Mouse (Mus musculus) stomach, embryonic 15.5 days (tissue): ENCODE results near the gene Hivep1. TPM values are rescaled to one million over a fixed set of nuclear protein-coding genes. Genes with fewer than 3 reads are reported as not detected.
A peak's percentile ranks its signal among the peaks of the same experiment; 100 is the strongest.

Experiments
- ATAC-seq: fragments of 200-750 bp; cut with Nextera tagmentation; 2 replicates; pipeline ENCODE4 v1.8.0; 2017; ENCODE audit warnings: low read depth, moderate number of reproducible peaks, moderate TSS enrichment; ENCODE audit not compliant: insufficient read depth, low FRiP score
- H3K27ac ChIP-seq: fragments of 300-500 bp; sonication (generic); 2 replicates; pipeline ENCODE4 v1.5.1; 2015; ENCODE audit warnings: mild to moderate bottlenecking, inconsistent platforms
- H3K27me3 ChIP-seq: fragments of 300-500 bp; sonication (generic); replicated peaks from 2 replicates; pipeline ENCODE4 v1.6.1; 2015; ENCODE audit warnings: inconsistent platforms
- H3K36me3 ChIP-seq: fragments of 300-500 bp; sonication (generic); 2 replicates; pipeline ENCODE4 v1.6.1; 2015; ENCODE audit warnings: inconsistent platforms
- H3K4me1 ChIP-seq: fragments of 300-500 bp; sonication (generic); 2 replicates; pipeline ENCODE4 v1.6.1; 2015; ENCODE audit warnings: inconsistent platforms
- H3K4me2 ChIP-seq: fragments of 300-500 bp; sonication (generic); 2 replicates; pipeline ENCODE4 v1.6.1; 2015; ENCODE audit warnings: mild to moderate bottlenecking, inconsistent platforms
- H3K4me3 ChIP-seq: fragments of 300-500 bp; sonication (generic); replicated peaks from 2 replicates; pipeline ENCODE4 v1.5.1; 2015; ENCODE audit warnings: inconsistent platforms
- H3K9ac ChIP-seq: fragments of 300-500 bp; sonication (generic); 2 replicates; pipeline ENCODE4 v1.6.1; 2015; ENCODE audit warnings: inconsistent platforms
- H3K9me3 ChIP-seq: fragments of 300-500 bp; sonication (generic); 2 replicates; pipeline ENCODE4 v1.6.1; 2016; ENCODE audit warnings: inconsistent platforms
- WGBS: fragments of 180-500 bp; shearing (Covaris S2); methylation state at CpG from one replicate; pipeline ENCODE4 v1.1.7; 2015; 5-methylcytosine and 5-hydroxymethylcytosine counted together
- polyA plus RNA-seq: library from polyadenylated mRNA; unstranded; fragments of >200 nt; fragmentation: Nextera tagmentation; extraction: Ambion mirVana; gene quantifications from 2 replicates; pipeline ENCODE4 v1.2.1, GENCODE M21; 2015

Hivep1 gene
- polyA plus RNA-seq, 1 experiment from 2014 or later = 9.4 TPM

GRCm38 (mm10) chr13:42052696-42053541, 1.1 kb downstream of the Hivep1 start:
- Histone ChIP-seq H3K4me3 (peak overlapping the region; percentile 92), H3K27me3 (no peaks in the 10 kb centered on the region), H3K4me1 (peaks cover 4% of the 10 kb centered on the region; the same call in 1 of the 2 replicates), H3K9ac (peak overlapping the region; percentile 88), H3K4me2 (peak overlapping the region; percentile 87), H3K36me3 (peaks cover 4% of the 10 kb centered on the region; the same call in 1 of the 2 replicates), H3K27ac (peak overlapping the region; percentile 96), H3K9me3 (no peaks in the 10 kb centered on the region)
- peak; percentile 41; the same call in 1 of the 2 replicates for ATAC-seq
- under 1% methylated on average over 32 of the region's 41 CpGs for WGBS

DNA sequence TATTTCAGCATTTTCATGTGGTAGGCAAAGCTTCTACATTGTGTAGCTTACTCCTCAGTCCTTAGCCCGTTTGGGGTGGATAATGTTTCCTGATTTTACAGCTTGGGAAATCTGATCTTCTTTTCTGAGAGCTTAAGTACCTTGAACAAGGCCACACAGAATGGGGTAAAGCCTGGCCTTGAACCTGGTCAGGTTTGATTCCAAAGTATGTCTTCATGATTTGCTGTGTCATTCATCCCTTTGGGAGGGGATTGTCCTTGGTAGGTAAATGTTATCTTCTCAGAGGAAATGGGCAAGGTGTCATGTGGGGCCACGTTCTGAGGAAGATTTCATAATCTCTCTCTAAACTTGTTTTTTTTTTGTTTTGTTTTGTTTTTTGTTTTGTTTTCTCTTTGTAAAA, 1.8 kb downstream of the Hivep1 start:
- no peak overlapping the region for H3K27ac ChIP-seq
- ATAC-seq = no peak

GRCm38 (mm10) chr13:42054138-42054537, 2.3 kb downstream of the Hivep1 start:
- Histone ChIP-seq H3K4me3 (no peak overlapping the region), H3K9me3 (no peaks in the 10 kb centered on the region), H3K36me3 (peaks cover 4% of the 10 kb centered on the region; the same call in 1 of the 2 replicates), H3K4me2 (no peak overlapping the region), H3K27me3 (no peaks in the 10 kb centered on the region), H3K27ac (no peak overlapping the region), H3K9ac (no peak overlapping the region), H3K4me1 (peaks cover 4% of the 10 kb centered on the region; the same call in 1 of the 2 replicates)
- 57% methylated on average over 3 of the region's 3 CpGs for WGBS
- no peak for ATAC-seq

More for the DNA sequence above, 1.8 kb downstream of the Hivep1 start:
- no peaks in the 10 kb centered on the region for H3K27me3 ChIP-seq
- peak overlapping the region; percentile 87 for H3K4me2 ChIP-seq
- WGBS = 34% methylated on average over 2 of the region's 2 CpGs
- peak overlapping the region; percentile 92 for H3K4me3 ChIP-seq
- H3K36me3 ChIP-seq = peaks cover 4% of the 10 kb centered on the region; the same call in 1 of the 2 replicates
- no peaks in the 10 kb centered on the region for H3K9me3 ChIP-seq
- peaks cover 4% of the 10 kb centered on the region; the same call in 1 of the 2 replicates for H3K4me1 ChIP-seq
- no peak overlapping the region for H3K9ac ChIP-seq

GRCm38 (mm10) chr13:42056712-42057332, 5.0 kb downstream of the Hivep1 start:
- H3K9me3 ChIP-seq = no peaks in the 10 kb centered on the region
- H3K4me2 ChIP-seq = no peak overlapping the region
- WGBS = 88% methylated on average over 2 of the region's 2 CpGs
- no peaks in the 10 kb centered on the region for H3K4me1 ChIP-seq
- H3K36me3 ChIP-seq = peaks cover 4% of the 10 kb centered on the region; the same call in 1 of the 2 replicates
- no peak for ATAC-seq
- H3K27ac ChIP-seq = no peak overlapping the region
- H3K4me3 ChIP-seq = no peak overlapping the region
- H3K9ac ChIP-seq = no peak overlapping the region
- no peaks in the 10 kb centered on the region for H3K27me3 ChIP-seq

DNA sequence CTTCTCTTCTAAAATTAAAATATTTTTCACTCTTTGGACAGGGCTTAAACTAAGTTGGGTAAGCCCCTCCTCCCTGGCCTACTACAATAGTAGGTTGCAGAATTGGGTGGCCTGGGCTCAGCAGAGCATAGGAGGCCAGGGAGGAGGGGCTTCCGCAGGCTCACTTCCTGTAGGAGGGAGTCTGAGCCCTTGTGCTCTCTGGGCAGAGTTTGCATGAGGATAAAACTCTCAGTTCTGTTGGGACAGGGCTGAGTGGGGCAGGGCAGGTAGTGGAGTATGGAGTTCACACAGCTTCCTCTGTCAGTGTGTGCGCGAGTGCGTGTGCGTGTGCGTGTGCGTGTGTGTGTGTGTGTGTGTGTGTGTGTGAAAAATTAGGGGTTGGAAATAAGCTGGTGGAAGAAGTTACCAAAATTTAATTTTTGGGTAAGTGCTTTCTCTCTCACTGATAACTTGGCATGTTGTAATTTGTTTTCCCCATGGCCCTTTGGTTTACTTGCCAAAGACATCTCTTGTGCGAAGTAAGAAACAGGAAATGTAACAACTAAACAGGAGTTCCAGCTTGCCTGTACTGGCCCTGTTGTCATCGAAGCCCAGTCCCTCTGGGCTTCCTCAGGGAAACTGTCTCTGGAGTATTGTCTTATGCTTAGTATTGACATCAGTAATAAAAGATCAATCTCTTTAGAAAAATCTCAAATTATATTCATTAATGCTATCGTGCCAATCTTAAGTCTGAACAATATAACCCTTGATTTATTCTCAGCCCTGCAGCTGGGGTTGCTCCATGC, 9.2 kb downstream of the Hivep1 start:
- no peak overlapping the region for H3K4me2 ChIP-seq
- no peaks in the 10 kb centered on the region for H3K9me3 ChIP-seq
- ATAC-seq = no peak
- H3K27ac ChIP-seq = no peak overlapping the region
- no peak overlapping the region for H3K9ac ChIP-seq
- no peaks in the 10 kb centered on the region for H3K4me1 ChIP-seq
- H3K4me3 ChIP-seq = no peak overlapping the region
- H3K27me3 ChIP-seq = no peaks in the 10 kb centered on the region
- peaks cover 12% of the 10 kb centered on the region; the same call in 1 of the 2 replicates for H3K36me3 ChIP-seq
- WGBS = 83% methylated on average over 10 of the region's 10 CpGs

DNA sequence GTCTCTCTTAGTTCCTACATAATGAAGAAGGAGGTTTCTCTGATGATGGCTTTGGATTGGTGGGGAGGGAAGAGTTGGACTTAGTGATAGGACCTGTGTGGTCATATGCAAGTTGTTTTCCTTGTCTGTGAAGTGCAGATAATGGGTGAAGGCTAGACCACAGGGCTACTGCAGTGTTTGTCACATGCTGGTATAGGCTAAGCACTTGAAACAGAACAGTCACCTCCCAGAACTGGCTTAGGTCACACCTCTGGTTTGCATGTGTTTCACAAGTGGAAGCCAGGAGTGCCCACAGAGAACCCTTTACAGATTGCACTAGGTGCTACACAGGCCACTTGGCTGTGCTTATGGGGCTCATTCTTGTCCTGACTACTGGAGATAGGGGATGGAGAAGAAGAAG, 12.4 kb downstream of the Hivep1 start:
- H3K36me3 ChIP-seq = 0 out of 2 replicates have a peak, but pooled peaks cover 8% of the 10 kb centered on the region
- H3K27ac ChIP-seq = peak overlapping the region; percentile 45; the same call in 1 of the 2 replicates
- no peak for ATAC-seq

GRCm38 (mm10) chr13:42070236-42070635, 18.4 kb downstream of the Hivep1 start:
- Histone ChIP-seq H3K4me1 (no peaks in the 10 kb centered on the region), H3K9me3 (no peaks in the 10 kb centered on the region), H3K4me3 (no peak overlapping the region), H3K27me3 (no peaks in the 10 kb centered on the region), H3K27ac (no peak overlapping the region), H3K4me2 (no peak overlapping the region), H3K9ac (no peak overlapping the region), H3K36me3 (no peaks in the 10 kb centered on the region)
- 61% methylated on average over 4 of the region's 4 CpGs for WGBS
- no peak for ATAC-seq

More for the DNA sequence above, 12.4 kb downstream of the Hivep1 start:
- Histone ChIP-seq H3K9ac (no peak overlapping the region), H3K4me1 (no peaks in the 10 kb centered on the region), H3K4me2 (no peak overlapping the region), H3K4me3 (no peak overlapping the region), H3K27me3 (no peaks in the 10 kb centered on the region), H3K9me3 (no peaks in the 10 kb centered on the region)

DNA sequence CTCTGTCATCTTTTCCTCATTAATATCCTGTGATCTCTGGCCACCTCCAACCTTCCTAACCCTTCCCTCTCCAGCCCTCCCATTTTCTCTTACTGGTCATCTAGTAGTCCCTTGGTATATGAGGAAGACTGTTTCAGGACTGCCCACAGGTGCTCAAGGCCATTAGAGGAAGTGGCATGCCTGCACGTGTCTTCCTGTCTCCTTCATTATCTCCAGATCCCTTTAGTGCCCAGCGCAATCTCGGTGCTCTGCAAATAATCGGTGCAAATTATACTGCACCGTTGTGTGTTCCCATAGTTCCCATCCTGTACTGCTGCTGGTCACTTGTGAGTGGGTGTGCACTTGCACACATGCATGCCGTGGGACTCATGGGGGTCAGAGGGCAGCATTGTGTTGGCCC, 19.2 kb downstream of the Hivep1 start:
- no peak overlapping the region for H3K27ac ChIP-seq
- WGBS = 72% methylated on average over 6 of the region's 6 CpGs
- no peak overlapping the region for H3K4me3 ChIP-seq
- no peaks in the 10 kb centered on the region for H3K27me3 ChIP-seq
- no peaks in the 10 kb centered on the region for H3K36me3 ChIP-seq
- H3K9me3 ChIP-seq = no peaks in the 10 kb centered on the region
- no peak overlapping the region for H3K9ac ChIP-seq
- no peaks in the 10 kb centered on the region for H3K4me1 ChIP-seq
- no peak overlapping the region for H3K4me2 ChIP-seq
- ATAC-seq = no peak

- Histone ChIP-seq H3K9me3 (no peaks in the 10 kb centered on the region), H3K4me3 (no peak overlapping the region), H3K4me1 (0 out of 2 replicates have a peak, but pooled peaks cover 3% of the 10 kb centered on the region), H3K36me3 (no peaks in the 10 kb centered on the region), H3K27me3 (no peaks in the 10 kb centered on the region), H3K27ac (no peak overlapping the region), H3K9ac (no peak overlapping the region), H3K4me2 (no peak overlapping the region)
- 67% methylated on average over 6 of the region's 6 CpGs for WGBS
- ATAC-seq = no peak
Measured at GRCm38 (mm10) chr13:42073285-42073684, 21.5 kb downstream of the Hivep1 start.

DNA sequence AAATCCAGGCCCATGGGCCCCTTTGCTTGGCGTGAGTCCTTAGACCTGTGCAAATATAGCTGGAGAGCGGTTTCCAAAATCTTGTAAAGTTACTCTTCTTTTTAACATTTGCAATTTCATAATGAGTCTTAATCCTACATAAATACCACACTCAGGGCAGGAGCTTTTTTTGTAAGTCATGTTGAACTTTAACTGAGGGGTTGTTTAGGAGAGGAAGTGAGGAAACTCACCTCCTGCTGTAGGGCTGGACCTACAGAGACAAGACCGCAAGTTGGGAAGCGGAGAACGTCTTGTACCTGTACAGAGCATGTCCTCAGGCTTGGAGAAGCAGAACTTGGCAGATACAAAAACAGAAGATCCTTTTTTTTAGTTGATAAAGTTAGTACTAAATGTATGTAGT, 23.7 kb downstream of the Hivep1 start:
- no peaks in the 10 kb centered on the region for H3K27me3 ChIP-seq
- H3K4me2 ChIP-seq = no peak overlapping the region
- no peaks in the 10 kb centered on the region for H3K36me3 ChIP-seq
- H3K9ac ChIP-seq = no peak overlapping the region
- ATAC-seq = no peak
- no peaks in the 10 kb centered on the region for H3K9me3 ChIP-seq
- 89% methylated on average over 5 of the region's 5 CpGs for WGBS
- no peak overlapping the region for H3K4me3 ChIP-seq
- no peak overlapping the region for H3K27ac ChIP-seq
- H3K4me1 ChIP-seq = 0 out of 2 replicates have a peak, but pooled peaks cover 3% of the 10 kb centered on the region

GRCm38 (mm10) chr13:42076751-42077302, 25.0 kb downstream of the Hivep1 start:
- Histone ChIP-seq H3K4me2 (no peak overlapping the region), H3K4me1 (0 out of 2 replicates have a peak, but pooled peaks cover 3% of the 10 kb centered on the region), H3K4me3 (no peak overlapping the region), H3K9ac (no peak overlapping the region), H3K27me3 (no peaks in the 10 kb centered on the region), H3K27ac (no peak overlapping the region), H3K36me3 (0 out of 2 replicates have a peak, but pooled peaks cover 4% of the 10 kb centered on the region), H3K9me3 (no peaks in the 10 kb centered on the region)
- ATAC-seq = no peak
- 87% methylated on average over 5 of the region's 5 CpGs for WGBS
